Mouse (Mus musculus) G1E-ER4 (cell line): Measurements from ENCODE around the gene Ces1c. TPM values are rescaled to one million over a fixed set of nuclear protein-coding genes. Genes with fewer than 3 reads are reported as not detected.

Source experiments
- GATA1 ChIP-seq: IDR thresholded peaks from one replicate; pipeline ENCODE4 v1.8.0; 2012; ENCODE audit warnings: low read length, inconsistent platforms
- polyA plus RNA-seq: library from polyadenylated mRNA; stranded (reverse); fragments of >175 nt; gene quantifications from 2 replicates; pipeline ENCODE4 v1.2.3, GENCODE M21; 2012

Gene Ces1c
- polyA plus RNA-seq, 1 experiment = not detected

- no peak for TF ChIP-seq GATA1
Observed at GRCm38 (mm10) chr8:93063416-93064117, 67.5 kb downstream of the Ces1c start.

GRCm38 (mm10) chr8:93059185-93059584 is 71.9 kb downstream of the Ces1c start:
- no peak for TF ChIP-seq GATA1

DNA sequence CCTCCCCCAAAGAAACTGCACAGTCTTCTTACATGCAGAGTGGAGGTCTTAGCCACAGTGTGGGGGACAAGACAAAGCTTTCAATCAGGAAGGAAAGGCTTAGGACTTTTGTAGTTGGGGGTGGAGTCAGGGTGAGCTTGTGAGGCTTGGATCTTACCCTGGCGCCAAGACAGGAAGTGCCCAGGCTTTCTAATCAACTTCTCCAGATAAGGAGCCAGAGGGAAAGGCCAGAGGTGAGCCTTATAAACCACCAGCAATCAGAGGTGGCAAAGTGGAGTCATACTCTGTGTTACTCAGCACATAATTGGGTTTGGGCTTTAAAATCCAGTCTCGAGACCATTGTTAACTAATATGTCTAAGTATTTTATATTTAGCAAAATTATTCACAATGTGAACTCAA is 75.8 kb downstream of the Ces1c start:
- no peak for TF ChIP-seq GATA1

Other genes starting within 250 kb of the Ces1c start
- not detected in 2 replicates for gene Capns2, start 229.9 kb downstream of the Ces1c start, polyA plus RNA-seq
- gene Slc6a2, start 171.2 kb downstream of the Ces1c start, polyA plus RNA-seq = not detected in 2 replicates
- gene Ces1a, start 83.1 kb downstream of the Ces1c start, polyA plus RNA-seq = not detected in 2 replicates
- not detected in 2 replicates for gene Ces1b, start 51.3 kb downstream of the Ces1c start, polyA plus RNA-seq
- not detected in 2 replicates for gene Ces1d, start 66.6 kb upstream of the Ces1c start, polyA plus RNA-seq
- not detected in 2 replicates for gene Ces1e, start 98.3 kb upstream of the Ces1c start, polyA plus RNA-seq
- not detected in 2 replicates for gene Ces1f, start 148.5 kb upstream of the Ces1c start, polyA plus RNA-seq
- not detected in 2 replicates for gene Ces1g, start 206.0 kb upstream of the Ces1c start, polyA plus RNA-seq
- gene Ces1h, start 248.4 kb upstream of the Ces1c start, polyA plus RNA-seq = not detected in 2 replicates